Mouse (Mus musculus): ENCODE data around the gene Smco2. TPM values are rescaled to one million over a fixed set of nuclear protein-coding genes. Genes with fewer than 3 reads are reported as not detected.

Gene Smco2
- polyA plus RNA-seq, 1 experiment, result 0.31 TPM

- TF ChIP-seq GATA1 (IDR thresholded peaks at IDR 0.05; ENCODE audit: low read length), result no peak
Measured at GRCm38 (mm10) chr6:146907061-146907794, 57.3 kb downstream of the Smco2 start.

GRCm38 (mm10) chr6:146907795-146908190, 57.9 kb downstream of the Smco2 start:
- TF ChIP-seq GATA1 (IDR thresholded peaks at IDR 0.05; ENCODE audit: low read length), result no peak

- no peak for TF ChIP-seq GATA1 (IDR thresholded peaks at IDR 0.05; ENCODE audit: low read length)
Measured at GRCm38 (mm10) chr6:146908801-146909200, 58.9 kb downstream of the Smco2 start.

DNA sequence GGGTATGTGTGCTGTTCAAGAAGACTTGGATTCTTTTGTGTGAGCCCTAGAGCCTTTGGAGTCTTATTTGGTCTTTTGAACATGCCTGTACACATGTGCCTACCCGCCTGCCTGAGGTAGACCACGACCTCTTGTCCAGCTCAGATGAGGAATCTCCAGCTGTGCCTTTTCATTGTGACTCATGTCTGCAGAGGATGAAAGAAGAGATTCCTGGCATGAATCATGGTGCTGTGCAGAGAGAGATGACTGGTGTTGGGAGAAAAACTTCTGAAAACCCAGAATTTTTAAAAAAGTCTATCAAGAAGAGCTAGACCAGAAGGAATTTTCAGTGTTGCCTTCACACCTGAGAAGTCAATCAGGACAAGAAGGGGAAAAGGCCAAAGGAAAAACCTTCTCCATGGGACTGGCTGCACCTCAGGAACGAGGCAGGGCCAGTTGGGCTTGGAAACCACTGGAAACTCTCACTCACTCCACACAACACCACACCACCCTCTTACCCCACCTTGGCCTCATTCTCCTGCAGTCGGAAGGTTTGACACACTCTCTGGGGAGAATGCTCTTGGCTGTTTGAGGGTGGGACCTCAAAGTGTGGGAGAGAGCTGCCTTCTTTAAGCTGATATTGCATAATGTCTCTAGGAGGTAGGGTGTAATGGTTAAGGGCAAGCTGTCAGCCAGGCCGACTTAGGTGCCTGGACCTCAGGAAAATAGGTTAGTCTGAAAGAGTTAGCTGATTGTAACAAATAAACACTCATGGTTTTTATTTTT, 60.0 kb downstream of the Smco2 start:
- no peak for TF ChIP-seq GATA1 (IDR thresholded peaks at IDR 0.05; ENCODE audit: low read length)

GRCm38 (mm10) chr6:146910801-146911200, 60.9 kb downstream of the Smco2 start:
- TF ChIP-seq GATA1 (IDR thresholded peaks at IDR 0.05; ENCODE audit: low read length), result no peak

GRCm38 (mm10) chr6:146912835-146913488, 63.1 kb downstream of the Smco2 start:
- no peak for TF ChIP-seq GATA1 (IDR thresholded peaks at IDR 0.05; ENCODE audit: low read length)

DNA sequence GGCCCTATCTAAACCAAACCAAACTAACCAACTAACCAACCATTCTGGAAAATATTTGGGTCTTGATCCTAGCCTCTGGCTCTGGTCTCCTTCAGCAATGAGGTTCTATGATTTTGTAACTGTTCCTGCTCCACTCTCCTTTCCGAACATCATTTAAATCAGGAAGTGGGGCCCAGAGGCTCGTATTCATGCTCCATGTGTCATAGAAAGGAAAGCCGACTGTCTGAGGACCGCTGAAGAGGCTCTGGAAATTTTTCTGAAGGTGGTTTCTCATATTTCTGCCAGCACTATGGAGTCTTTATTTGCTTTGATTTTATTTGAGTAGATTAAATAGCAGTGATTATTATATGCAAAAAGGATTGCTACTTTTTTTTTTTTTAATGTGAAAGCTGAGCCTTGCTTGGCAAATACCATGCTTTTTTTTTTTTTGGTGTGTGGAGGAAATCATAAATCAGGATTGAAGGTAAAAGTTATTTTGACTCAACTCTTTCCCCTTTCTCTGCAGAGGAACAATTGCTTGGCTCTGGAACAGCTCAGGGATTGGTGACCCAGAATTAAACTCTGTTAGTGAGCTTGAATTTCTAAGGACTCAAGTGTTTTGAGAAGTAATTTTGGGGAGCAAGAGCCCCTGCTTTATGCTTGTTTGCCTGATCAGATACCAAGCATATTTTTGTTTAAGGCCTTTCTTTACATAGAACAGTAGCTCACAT, 63.7 kb downstream of the Smco2 start:
- no peak for TF ChIP-seq GATA1 (IDR thresholded peaks at IDR 0.05; ENCODE audit: low read length)

DNA sequence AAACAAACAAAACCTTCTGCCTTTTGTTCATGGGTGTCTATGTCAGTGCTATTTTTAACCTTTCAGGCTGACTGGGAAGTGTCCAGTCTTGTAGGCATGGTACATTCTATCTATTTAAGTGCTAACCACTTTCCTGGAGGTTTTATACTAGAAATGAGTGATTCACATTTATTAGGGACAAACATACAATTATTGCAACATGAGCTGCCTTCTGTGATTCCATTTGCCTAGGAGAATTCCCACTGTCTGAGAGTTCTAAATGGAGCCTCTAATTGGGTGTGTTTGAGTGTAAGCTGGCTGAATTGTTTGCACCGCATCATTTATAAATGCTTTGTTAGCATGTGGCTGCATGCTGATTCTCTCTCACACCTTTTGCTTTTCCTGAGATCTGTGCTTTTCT, 65.9 kb downstream of the Smco2 start:
- TF ChIP-seq GATA1 (IDR thresholded peaks at IDR 0.05; ENCODE audit: low read length), result no peak

GRCm38 (mm10) chr6:146917396-146917795, 67.5 kb downstream of the Smco2 start:
- TF ChIP-seq GATA1 (IDR thresholded peaks at IDR 0.05; ENCODE audit: low read length), result no peak

DNA sequence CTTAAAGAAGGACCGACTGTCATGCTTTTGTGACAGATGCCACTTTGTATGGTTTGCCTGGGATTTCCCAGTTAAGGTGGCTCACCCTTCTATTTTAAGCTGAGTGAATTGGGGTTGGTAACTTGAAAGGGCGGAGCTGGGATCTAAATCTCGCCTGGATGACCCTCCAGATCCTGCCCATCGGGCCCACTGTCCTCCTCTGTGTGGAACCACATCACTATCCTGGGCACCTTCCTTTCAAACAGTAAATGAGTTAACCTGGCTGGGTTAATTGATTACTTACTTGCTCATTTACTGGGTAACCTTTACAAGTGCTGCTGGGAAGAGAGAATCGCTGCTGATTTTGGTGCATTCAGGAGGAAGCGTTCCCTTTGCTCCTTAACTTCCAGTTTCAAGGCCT, 68.4 kb downstream of the Smco2 start:
- TF ChIP-seq GATA1 (IDR thresholded peaks at IDR 0.05; ENCODE audit: low read length), result no peak

Other genes starting within 250 kb of the Smco2 start
- 3.1 and 4.5 TPM in 2 replicates for gene Med21, start 207.6 kb upstream of the Smco2 start, polyA plus RNA-seq (2012)
- 29.1 and 30.1 TPM in 2 replicates for gene Tm7sf3, start 207.3 kb upstream of the Smco2 start, polyA plus RNA-seq (2012)
- 0.66 TPM in 2 replicates for gene Stk38l, start 125.1 kb upstream of the Smco2 start, polyA plus RNA-seq (2012)
- gene Arntl2, start 54.0 kb upstream of the Smco2 start, polyA plus RNA-seq (2012), result not detected in 2 replicates
- 1.1 and 1.3 TPM in 2 replicates for gene Ppfibp1, start 38.4 kb downstream of the Smco2 start, polyA plus RNA-seq (2012)
- not detected in 2 replicates for gene 1700034J05Rik, start 104.3 kb downstream of the Smco2 start, polyA plus RNA-seq (2012)
- not detected in 2 replicates for gene Rep15, start 182.5 kb downstream of the Smco2 start, polyA plus RNA-seq (2012)
- gene Mrps35, start 192.7 kb downstream of the Smco2 start, polyA plus RNA-seq (2012), result 19.4 and 23.9 TPM in 2 replicates
- gene Mansc4, start 236.9 kb downstream of the Smco2 start, polyA plus RNA-seq (2012), result not detected in 2 replicates
- 4.6 and 5.2 TPM in 2 replicates for gene Klhl42, start 241.3 kb downstream of the Smco2 start, polyA plus RNA-seq (2012)